Mouse (Mus musculus) lung, postnatal 14 days (tissue): ENCODE data around the gene 1700069L16Rik.

ENCODE experiments used
- DNase-seq: peaks from one replicate; pipeline ENCODE4 v3.0.0; 2021

The 1700069L16Rik gene

DNA sequence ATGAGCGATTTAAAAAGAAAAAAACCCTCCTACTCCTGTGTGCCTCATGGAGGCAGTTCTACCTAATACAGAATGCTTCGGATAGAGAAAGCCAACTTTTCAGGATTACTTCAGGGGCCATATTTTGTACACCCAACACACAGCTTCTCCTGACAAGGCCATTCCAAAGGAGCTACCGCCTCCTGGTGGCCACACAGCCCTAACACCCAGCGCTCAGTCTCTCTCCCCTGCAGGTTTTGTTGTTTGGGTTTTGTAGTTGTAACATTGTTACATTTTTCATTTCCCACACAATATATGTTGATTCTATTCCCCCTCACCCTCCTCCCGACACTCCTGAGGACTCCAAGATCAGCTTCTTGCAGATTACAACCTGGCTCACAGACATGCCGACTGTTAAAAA lies 7.6 kb upstream of the 1700069L16Rik start:
- DNase-seq: peak; percentile 67

DNA sequence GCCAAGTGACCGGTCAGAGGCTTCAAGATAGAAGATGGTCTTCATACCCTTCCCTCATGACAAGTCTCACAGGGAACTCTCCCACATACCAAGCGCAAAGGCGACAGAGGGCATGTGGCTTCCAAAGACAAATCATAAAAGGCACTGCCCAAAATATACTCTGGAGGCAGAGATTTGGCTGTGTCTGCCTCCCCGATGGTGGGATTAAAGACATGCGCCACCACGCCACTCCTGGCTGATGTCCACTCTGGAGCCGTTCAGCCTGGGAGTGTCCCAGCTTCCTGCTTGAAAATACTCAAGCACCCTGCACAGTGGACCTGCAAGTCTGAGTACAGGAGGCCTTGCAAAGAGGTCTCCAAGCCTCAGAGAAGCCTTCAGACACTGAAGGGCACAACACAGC lies 6.6 kb upstream of the 1700069L16Rik start:
- DNase-seq: no peak

DNA sequence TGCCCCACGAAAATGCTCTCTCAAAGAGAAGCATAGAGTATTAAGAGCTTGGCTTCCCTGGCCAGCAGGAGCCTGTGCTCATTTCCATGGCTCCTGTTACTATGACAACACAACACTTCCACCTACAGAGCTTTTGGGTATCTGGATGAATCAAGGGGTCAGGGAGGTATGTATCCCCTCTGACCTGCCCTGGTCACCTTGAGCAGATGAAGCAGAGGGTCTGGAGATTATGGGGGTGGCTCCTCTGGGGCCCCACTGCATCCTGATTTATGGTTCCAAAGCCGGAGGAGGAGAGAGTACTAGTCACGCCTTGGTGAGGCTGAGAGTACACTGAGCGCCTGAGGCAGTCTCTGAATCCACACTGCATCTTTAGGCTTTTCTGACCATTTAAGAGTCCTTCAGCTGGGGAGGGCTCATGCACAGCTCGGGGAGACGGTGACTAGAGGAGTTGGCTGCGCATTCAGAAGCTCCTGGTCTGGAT lies 6.1 kb upstream of the 1700069L16Rik start:
- no peak for DNase-seq

DNA sequence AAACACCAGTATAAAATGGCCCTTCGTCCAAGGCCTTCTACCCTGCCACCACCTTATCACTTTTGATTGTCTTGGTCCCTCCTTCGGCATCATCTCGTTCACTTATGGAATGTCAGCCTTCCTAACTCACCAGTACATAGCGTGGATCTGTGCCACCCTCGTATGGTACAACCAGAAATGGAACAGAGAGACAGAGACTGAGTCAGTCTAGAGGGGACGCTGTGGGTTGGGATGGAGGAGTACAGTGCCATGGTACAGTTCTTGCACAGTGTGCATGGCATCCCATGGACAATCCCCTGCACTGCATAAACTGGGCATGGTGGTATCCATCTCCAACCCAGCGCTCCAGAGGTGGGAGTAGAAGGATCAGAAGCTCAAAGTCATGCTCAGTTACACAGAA lies 4.1 kb upstream of the 1700069L16Rik start:
- no peak for DNase-seq

DNA sequence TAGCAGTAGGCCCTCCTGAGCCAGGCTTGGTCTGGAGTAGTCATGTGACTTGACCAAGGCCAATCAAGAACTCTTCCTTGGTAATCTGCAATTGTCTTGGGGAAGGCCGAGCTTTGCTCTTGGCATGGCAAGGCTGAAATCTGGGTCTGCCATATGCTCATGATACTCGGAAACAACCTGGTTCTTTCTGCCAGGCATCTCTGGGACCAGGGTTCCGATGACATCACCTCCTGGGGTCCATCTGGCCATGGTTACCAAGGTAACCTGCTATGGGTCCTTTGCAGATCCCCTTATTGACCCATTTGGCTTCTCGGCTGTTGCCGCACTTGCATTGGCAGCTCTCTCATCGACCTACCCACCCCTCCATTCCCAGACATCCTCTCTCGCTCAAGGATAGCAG lies 3.4 kb upstream of the 1700069L16Rik start:
- no peak for DNase-seq

DNA sequence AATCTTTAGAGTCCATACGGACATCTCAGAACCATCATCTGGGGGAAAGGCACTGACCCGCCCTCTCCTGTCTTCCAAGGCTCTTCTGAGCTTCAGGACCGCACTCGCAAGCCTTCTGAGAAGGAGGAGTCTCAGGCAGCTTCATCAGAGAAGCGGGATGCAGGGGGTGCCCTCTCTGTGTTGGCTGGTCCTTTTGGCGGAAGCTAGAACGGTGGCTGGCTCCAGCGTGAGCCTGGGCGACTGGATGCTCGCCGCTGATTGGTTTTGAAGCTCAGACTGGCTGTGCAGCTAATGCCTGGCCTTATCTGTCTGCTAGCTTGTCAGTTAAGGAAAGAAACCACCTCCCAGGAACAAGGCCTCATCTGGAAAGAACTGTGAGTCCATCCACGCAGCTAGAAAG lies 2.7 kb upstream of the 1700069L16Rik start:
- no peak for DNase-seq

DNA sequence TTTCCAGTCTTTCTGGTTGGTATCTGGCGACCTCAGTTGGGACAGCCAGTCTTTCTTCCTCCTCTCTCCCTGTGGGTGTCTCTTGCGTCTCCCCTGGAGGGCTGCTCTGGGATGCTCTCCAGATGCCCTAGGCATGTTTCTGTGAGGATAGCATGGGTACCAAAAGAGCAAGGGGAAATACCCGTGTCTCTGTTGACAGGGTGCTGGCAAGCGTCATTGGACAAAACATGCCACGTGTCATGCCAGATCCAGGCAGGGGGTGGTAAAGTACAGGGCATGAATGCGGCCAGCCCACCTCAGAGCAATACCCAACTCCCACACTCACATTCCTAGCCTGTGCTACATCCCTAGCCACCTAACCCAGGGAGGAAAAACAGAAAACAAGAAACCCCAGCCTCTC lies 2.0 kb upstream of the 1700069L16Rik start:
- DNase-seq: no peak

DNA sequence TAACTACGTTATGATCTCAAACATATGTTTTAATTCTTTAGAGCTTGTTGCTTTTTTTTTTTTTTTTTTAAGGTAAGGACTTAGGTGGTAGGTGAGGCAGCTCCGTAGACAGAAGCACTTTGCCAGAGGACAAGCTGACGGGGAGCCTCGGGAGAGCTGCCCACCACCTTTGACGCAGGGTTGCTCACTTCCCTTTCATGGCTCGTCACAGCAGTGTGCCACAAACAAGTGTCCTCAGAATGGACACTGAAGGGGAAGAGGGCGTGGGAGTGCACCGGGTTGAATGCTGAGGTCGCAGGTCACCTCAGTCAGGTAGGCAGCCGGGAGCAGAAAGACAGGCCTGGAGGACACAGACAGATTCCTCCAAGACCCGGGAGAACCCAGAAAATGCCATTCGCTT lies 845 bp upstream of the 1700069L16Rik start:
- no peak for DNase-seq

DNA sequence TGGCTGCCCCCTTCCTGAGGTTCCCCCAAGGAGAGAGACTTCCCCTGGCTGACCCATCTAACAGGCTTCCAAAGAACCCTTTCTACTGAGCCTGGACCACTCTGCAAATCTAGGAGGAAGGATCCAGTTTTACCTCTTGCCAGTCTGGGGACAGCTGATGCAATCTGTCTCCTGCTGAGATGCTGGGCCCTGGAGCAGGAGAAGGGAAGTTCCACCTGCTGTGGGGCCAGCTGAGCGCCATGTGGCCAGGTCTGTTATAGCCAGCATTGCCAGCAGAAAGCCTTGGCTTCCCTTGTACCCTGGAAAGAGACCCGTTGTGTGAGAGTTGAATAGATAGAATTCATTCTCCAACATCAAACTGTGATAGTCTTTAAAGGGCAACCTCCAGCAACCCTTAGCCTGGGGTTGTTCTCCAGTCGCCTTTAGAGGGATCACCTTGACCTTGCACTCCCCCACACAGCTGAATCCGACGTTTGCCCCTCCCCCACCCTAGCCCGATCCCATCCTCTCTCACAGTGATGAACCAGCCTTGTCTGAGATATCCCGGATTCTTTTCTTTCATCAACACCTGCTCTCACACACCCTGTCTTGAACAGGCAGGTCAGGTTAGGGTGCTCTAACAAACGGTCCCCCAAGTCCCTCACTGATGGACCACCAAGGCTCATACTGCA lies 870 bp downstream of the 1700069L16Rik start:
- DNase-seq: no peak

DNA sequence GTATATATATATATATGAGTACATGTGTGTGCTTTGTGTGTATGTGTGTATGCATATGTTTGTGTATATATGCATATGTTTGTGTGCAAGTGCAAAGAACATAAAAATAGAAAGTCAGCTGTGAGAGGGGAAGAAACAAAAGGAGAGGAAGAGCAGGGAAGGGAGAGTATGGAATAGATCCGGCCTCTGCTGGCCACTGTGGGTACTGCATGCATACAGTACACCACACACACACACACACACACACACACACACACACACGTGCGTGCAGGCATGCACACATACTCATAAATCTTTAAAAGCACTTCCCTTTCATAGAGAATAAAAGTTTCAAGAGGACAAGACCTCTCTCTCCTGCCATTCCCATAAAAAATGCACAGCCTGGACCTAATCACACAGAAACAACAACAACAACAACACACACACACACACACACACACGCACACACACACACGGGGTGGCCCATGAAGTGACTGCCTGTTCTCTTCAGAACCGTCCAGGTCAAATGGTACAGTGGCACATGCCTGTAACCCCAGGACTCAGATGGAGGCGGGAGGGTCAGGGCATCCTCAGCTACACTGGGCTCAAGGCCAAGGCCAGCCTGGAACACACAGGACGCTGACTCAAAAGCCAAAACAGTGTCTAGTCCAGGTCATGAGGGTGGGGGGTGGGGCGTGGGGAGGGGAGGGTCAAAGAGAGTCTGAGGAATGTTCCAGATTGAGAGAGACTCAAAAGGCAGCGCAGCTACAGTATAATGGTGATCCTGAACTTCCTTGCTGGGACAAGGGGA lies 2.2 kb downstream of the 1700069L16Rik start:
- no peak for DNase-seq

DNA sequence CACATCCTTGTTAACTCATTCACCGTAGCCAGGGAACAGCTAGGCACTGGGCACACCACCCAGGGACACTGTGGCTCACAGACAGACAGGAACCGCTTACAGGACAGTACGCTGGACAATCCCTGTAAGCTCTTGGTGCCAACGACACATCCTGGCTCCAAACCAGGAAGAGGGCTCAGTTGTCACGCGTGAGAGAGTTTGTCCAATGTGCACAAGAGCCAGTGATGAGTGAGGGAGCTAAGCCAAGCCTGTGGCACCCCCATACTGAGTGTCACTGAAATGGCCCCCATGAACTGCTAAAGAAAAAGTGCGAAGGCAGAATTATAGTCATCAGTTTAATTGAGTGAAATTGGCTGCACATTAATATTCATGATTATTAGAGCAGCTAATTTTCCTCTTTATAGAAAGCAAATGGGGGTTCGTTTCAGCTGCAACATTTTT lies 5.3 kb downstream of the 1700069L16Rik start:
- DNase-seq: no peak

DNA sequence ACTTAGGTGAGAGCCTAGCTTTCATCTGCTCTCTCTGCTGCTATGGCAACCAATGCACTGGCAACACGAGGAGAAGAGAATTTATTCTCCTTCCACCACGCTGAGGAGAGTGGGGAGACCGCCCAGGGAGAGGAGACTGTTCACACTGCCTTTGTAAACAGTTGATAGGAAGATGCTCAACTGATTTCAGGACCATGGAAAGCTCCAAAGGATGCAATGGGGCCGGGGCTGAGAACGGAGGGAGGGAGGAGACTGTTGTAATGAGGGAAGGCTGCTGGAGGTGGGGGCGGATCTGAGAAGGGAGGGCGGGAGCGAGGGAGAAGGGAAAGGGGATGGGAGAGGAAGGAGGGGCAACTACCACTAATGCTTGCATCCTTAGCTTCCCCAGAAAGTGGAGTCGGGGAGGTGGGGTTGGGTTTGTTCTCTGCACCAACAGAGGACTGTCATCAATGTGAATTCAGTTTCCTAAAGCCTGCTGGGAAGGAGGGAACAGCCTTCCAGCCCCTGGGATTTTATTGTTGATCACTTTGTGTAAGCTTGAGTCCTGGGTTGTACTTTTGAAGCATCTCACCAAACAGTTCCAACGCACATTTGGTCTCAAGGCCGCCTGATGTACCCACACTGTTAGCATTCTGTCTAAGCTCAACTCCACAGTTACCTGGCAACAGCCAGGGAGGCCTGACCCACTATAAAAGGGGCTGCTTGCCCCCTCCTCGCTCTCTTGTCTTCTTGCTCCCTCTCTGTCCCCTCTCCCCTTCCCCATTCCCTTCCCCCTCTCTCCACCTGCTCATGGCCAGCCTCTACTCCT lies 7.8 kb downstream of the 1700069L16Rik start:
- peak; percentile 45 for DNase-seq

DNA sequence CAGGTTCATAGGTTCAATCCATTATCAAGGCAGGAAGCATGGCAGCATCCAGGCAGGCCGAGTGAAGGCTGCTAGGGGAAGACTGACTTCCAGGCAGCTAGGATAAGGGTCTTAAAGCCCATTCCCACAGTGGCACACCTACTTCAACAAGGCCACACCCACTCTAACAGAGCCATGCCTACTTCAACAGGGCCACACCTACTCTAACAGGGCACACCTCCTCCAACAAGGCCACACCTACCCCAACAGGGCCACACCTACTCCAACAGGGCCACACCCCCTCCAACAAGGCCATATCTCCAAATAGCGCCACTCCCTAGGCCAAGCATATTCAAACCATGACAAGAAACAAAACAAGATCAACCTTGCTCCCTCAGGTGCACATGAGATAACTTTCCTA lies 11.7 kb downstream of the 1700069L16Rik start:
- DNase-seq: no peak

DNA sequence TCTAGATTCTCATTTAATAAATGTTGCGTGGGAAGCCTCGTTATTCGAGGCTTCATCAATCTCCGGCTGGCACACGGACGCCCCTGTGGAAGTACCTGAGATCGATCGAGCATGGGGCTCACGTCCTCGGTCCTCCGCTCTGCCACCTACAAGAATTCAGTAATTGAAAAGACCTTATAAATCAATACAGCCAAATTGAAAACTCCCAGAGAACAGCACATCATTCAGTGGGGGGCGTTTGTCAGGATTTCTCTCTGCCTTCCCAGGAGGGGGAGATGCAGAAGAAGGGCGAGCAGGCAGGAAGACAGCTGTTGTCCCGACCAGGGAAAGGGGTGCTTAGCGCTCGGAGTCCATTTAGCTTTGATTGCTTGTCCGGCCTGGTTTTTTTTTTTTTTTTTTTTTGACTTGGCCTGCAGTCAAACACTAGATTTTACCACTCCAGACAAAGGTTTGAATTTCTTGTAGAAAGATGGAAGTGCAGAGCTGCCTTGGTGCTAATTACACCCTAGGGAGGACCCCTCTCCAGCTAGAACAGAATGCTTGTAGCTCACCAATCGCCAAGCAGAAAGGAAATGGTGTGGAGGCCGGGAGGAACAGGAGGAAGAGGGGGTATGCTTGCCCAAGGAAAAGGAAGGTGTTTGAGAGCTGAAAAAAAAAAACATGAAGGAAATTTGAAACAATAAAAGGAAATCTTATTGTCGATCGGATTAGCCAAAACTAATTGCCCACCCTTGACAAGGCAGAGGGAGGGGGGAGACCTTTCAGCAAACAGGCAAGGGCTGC lies 20.6 kb downstream of the 1700069L16Rik start:
- DNase-seq: no peak

DNA sequence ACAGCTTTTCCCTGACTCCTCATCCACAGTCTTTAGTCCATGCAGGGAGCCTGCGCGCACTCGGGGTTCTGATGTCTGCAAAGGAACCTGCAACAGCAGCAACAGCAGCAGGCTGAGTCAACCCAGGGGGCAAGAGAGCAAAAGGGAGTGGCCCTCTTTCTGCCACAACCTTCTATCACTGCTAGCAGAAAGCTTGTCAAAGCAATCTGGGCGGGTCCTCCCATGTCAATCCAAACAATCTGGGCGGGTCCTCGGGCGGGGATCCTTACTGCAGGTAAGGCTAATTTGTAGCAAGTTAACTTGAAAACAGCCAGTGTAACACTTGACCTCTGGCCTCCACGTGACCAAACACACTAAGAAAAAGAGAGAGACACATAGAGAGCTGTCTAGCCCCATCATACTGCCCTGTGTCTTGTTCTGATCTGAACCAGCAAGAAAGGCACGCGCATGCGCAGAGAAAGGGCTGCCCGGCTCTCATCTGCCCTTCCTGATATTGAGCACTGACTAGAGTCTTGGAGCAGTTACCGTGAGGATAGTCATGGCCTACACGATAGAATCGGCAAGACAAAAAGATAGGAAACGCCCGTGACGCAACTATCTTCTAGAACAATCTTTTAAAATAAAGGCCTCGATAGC lies 24.1 kb downstream of the 1700069L16Rik start:
- no peak for DNase-seq

DNA sequence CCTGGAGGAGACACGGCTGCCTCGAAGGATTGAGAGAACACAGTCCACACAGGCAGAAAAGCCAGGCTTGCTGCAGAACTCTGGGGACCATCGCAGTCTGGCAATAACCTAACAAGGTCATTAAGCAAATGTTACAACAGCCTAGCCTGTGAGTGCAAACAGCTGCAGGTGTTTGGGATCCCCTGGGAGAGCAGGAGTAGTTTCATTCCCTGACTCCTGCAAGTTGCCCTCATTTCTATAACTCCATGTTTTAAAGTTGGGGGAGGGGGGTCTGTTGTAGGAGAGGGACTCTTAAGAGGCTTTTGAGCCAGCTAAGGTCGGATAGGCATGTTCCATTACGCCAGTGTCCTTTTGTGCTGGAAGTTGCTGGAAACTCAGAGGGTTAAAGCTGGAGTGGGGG lies 30.2 kb downstream of the 1700069L16Rik start:
- no peak for DNase-seq

DNA sequence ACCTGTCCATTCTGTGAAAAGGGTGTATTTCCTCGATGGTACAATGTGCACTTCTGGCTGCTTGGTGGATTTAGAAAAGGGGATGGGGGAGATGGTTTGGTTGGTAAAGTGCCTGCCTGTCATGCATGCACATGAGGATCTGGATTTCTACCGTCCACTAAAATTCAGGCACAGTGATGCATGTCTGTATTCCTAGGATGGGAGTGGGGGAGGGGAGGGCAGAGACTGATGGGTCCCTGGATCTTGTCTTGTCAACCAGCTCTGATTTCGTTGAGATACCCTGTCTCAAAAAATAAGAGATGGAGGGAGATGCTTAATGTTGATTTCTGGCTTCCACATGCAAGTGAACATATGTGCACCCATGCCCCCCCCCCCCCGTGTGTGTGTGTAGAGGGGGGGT lies 30.6 kb downstream of the 1700069L16Rik start:
- no peak for DNase-seq

DNA sequence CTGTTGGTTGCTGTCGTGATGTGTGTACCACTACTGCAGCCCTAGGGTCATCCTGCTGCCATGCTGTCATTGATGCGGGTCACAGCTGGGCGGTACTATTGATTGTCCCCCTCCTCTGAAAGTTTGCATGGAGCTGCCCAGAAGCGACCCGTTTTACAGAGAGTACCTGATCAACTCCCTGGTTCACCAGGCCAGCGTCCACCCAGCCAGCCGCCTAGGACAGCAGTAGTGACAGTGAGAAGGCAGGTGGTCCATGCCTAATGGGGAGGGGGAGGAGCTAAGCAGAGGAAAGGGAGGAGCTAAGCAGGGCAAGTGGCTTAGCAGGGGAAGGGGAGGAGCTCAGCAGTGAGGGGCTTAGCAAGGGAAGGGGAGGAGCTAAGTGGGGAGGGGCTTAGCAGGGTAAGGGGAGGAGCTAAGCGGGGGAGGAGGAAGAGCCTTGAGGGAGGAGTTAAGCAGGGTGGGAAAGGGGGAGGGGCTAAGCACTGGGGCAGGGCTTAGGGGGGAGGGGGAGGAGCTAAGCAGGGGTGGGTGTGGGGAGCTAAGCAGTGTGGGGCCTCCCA lies 31.3 kb downstream of the 1700069L16Rik start:
- DNase-seq: no peak

DNA sequence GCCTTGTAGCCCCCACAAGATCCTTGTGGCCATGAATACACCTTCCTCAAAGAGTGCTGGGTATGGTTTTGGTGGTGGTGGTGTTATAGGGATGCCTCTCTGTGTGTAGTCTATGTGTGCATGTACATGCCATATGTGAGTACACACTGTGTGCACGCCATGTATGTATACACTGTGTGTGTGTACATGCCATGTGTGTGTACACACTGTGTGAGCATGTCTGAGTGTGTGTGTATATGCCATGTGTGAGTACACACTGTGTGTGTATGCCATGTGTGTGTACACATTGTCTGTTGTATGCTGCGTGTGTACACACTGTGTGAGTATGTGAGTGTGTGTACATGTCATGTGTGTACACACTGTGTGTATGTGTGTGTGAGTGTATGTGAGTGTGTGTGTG lies 33.7 kb downstream of the 1700069L16Rik start:
- DNase-seq: no peak

DNA sequence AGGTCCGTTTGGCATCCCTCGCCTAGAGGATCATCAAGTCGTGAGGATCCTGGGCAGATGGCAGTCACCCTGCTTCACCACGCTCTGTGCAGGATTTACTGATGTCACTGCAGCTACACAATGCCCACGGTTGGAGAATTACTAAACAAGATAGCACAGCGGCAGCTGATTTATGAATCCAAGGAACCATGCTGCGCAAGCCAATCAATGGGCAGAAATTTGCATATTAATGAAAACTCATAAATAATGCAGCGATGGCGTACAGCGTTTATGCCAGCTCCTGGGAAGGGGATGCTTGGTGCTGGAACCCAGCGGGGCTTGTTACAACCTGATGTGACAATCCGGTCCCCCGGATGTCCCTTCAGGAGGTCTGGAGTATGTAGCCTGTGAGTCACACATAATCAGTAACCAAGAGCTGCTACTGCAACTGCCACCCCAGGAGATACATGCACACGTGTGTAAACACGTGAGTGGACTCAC lies 34.5 kb downstream of the 1700069L16Rik start:
- no peak for DNase-seq

DNA sequence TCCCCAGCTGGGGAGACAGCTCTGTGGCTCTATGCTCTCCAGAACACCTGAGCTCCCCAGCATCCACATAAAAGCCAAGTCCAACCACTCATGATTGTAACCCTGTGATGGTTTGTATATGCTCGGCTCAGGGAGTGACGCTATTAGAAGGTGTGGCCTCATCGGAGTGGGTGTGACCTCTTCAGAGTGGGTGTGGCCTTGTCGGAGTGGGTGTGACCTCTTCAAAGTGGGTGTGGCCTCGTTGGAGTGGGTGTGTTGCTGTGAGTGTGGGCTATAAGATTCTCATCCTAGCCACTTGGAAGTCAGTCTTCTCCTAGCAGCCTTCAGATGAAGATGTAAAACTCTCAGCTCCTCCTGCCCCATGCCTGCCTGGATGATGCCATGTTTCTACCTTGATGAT lies 37.1 kb downstream of the 1700069L16Rik start:
- DNase-seq: no peak

DNA sequence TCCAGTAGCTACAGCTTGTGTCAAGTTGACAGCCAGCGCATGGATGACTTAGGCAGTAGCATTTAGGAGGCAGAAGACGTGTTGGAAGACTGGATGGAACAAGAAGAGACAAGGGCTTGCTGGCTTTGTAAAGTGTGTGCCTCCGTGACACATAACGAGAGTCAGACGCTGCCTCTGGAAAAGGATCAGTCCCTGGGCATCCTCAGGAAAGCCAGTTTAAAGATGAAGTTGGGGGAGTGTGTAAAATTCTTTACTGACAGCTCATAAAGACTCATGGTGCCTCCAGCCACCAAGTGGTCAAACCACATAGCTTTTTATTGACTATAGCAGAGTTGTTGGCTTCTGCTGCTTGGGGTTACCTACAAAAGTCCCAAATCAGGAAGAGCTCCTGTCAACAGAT lies 39.1 kb downstream of the 1700069L16Rik start:
- DNase-seq: no peak
